Mouse (Mus musculus) c-Kit-negative CD71-positive TER-119-positive erythroid progenitor cells, embryonic 14.5 days (primary cell): ENCODE data around the gene Ugt1a1.
"Not testable (repeated sequence)": the region's sequence is repeated elsewhere in the genome, so short reads cannot be mapped to it uniquely, and the experiment has no call there.

Experiments used
- DNase-seq: peaks from one replicate; pipeline ENCODE4 v3.0.0-alpha.2; 2013; ENCODE audit warnings: low read depth, low spot score

Gene Ugt1a1

DNA sequence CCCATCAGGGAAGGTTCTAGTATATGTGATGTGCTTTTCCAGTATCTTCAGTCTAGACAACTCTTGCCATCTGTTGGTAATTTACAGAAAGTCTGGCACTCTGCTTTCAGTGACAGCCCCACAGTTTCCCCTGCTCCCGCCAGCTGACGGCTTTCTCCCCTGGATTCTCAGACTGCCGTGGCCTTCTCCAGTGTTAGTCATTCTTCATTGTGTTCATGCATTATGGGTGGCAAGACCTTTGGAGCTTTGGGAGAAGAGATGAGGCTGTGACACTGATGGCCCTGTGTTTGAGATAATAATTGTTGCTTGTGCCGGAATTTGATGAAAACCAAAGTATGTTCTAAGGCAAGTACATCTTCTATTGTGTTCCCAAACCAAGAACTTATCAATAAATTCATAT lies 6.8 kb downstream of the Ugt1a1 start:
- no peak for DNase-seq

DNA sequence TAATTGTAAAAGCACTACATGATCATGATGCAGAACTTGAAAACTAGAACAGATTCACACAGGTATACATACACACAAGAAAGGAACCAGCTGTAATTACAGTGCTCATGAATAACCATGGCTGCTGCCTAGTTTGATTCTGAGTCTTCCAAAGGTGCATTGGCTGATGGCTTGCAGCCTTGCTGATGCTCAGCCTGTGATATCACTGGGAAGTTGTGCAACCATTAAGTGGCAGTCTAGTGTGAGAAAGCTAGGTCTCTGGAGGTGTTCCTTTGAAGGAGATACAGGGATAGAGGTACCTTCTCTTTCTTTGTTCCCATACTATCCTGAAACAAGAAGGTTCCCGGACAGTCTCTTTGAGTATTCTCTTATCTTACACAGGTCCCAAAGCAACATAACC lies 7.3 kb downstream of the Ugt1a1 start:
- no peak for DNase-seq

DNA sequence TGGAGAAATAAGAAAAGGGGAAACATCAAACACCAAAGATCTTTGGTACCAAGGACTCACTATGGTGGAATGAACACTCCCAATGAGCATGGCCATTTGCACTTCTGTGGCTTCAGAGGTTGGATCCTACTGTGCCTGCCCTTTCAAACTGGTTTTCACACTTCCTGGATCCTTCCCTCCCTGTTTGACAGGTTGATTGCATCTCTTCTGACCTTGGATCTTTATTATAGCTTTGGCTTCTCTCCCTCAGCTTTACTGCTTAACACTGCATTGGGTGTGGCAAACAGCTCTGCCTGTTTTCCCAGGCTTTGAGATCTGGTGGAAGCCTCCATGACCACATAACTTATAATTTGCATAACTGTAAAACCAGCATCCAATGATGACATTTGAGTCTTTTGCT lies 8.6 kb downstream of the Ugt1a1 start:
- DNase-seq: no peak

DNA sequence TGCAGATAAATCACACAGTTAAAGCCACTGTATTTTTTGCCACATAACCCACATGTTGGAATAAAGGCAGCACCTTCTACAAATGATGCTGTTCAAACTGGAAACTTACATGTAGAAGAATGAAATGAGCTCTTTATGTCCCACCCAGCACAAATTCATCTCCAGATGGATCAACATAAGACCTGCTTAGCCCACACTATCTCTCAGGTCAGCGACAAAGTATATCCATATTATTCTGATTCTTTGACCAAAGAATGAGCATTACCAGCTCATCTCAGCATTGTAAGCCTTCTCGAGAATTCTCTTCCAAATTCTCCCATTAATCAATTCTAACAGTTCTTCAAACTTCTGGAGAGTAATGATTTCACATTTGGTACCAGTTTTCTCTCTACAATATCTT lies 10.5 kb downstream of the Ugt1a1 start:
- no peak for DNase-seq

DNA sequence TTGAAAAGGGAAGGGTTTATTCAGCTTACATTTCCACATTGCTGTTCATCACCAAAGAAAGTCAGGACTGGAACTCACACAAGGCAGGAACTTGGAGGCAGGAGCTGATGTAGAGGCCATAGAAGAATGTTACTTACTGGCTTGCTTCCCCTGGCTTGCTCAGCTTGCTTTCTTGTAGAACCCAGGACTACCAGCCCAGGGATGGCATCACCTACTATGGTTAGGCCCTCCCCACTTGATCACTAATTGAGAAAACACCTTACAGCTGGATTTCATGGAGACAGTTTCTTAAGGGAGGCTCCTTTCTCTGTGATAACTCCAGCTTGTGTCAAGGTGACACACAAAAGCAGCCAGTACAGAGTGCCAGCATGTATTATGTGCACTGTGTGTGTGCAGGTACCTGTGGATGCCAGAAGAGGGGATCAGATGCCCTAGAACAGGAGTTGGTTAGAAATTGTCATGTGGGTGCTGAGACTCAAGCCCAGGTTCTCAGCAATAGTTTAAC lies 11.3 kb downstream of the Ugt1a1 start:
- DNase-seq: not testable (repeated sequence)

DNA sequence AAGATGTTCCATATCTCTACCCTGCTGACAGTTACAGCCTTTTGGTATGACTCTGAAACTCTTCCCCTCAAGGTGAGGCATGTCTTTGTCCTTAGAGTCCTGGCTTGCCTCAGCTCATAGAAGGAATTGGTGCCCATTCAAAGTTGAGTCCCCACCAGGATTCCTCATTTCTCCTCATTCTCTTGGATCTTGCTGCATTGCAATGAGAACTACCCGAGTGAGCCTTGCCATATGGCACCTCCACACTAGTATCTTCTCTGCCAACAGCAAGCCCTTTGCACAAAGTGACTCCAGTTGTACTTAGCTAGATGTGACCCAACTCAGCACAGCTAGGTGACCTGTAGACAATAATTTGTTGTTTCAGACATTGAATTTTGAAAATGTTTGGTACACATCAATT lies 11.8 kb downstream of the Ugt1a1 start:
- DNase-seq: no peak

DNA sequence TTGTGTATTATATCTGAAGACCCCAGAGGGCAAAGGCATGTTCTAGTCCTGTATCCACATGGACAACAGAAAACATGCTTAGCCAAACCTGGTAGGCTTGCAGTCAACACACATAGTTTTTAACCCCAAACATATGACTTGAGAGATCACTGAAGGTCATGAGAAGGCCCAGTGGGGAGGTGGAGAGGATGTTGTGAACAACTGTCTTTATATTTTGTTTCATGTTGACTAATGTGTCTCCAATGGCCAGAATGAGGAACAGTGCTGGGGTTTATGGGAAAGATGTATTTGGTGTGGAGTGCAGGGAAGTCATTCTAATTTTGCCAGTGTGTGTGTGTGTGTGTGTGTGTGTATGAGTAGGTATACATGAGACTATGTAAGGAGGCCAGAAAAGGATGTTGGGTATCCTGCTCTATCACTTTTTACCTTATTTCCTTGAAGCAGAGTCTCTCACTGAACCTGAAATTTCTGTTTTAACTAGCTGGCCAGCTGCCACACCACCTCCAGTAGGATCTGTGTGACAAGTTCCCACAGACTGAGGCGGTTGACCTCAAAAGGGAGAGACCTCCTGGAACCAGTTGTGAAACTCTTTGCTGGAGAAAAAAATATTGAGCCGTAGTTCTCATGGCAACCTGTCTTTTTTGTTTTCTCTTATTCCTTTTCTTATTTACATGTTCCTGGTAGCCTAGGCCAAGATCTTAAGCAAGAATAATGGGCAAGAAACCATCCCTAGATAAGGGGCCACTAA lies 12.4 kb downstream of the Ugt1a1 start:
- DNase-seq: no peak

DNA sequence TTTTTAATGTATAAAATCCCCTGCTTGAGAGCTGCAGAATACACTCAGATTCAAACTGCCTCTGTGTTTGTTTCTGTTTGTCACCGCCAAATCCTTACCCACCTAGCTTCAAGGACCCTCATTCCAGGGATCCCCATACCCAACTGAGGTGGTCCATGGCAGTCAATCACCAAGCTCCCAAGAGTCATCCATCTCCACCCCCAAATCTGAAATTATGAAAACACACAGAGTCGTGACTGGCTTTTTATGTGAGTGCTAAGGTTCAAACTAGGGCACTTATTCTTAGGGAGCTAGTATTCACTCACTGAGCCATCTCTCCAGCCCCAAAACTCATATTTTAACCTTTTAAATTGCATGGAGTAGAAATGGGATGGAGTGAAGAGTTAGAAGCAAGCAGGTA lies 13.5 kb downstream of the Ugt1a1 start:
- not testable (repeated sequence) for DNase-seq

DNA sequence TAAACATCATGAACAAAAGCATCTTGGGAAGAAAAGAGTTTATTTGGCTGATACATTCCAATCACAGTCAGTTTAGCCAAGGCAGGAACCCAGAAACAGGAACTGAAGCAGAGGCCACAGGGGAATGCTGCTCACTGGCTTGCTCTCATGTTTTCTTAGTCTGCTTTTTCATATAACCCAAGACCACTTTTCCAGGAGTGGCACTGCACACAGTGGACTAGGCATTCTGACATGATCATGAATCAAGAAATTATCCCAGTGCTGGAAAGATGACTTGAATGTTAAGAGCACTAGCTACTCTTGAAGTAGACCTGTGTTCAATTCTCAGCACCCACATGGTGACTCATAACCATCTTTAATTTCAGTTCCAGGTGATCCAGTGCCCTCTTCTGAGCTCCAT lies 14.0 kb downstream of the Ugt1a1 start:
- no peak for DNase-seq

DNA sequence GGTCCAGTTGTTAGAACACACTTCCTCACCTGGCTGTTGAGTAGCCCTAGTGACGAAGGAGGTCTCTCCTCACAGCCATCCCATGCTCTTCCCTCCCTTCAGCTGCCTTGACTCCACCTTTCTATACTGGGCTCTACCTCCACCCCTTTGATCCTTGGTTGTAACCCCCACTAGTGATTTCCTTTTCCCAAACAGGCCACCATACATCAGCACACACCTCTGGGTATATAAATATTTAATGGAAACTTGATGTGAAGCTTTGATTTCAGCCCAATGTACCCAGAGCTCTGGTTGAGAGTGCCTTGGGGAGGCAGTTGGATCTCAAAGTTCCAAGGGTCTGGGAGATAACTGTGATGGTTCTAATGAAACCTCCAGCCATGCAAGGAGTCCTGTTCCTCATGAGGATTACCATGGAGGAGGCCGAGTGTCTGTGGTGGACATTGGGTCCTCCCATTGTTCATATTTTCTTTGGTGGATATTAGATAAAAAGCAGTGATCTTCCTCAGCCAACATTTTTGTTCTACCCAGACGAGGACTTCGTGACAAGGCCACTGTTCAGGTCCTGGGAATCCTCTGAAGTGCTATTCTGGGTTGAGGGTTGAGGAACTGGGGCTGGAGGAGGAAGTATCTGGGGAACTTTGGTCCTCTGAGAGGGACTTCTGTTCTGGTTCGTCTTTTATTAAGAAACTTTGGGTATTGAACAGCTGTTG lies 15.1 kb downstream of the Ugt1a1 start, which contains the start of gene Mroh2a:
Mroh2a (plus strand) TSS at position 317 of the 710 bp plus-strand sequence.
- no peak for DNase-seq

DNA sequence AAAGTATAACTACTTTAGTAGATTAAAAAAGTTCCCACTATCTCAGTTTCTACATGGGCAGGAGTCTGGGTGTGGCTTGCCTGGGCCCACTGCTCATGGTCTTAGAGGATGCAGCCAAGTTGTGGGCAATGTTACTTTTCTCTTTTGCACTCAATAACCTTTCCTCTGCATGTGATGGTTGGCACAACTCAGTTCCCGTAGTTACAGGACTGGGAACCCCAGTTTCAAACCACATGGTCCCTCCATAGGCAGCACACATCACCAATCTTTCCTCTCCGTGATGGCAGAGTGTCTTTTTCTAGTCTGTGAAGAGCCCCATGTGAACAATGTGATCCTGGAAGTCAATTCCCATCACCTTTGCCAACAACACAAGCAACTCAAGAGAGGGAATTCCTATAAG lies 15.7 kb downstream of the Ugt1a1 start:
- DNase-seq: no peak

DNA sequence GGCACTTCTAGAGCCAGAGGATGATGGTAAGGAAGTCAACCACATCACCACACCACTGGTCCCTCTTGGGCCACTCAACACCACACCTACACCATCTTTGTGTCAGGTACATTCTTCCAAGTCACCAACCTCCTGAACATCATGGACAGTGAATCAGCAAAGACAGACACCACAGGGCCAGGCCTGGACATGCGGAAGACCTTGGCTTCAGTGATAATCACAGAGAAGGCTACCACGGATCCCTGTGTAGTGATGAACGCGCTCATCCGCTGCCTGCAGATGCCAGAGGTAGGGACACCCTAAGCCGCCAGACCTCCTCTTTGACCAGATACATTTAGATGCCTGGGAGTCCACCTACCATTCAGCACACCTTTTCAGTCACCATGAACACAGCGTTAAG lies 16.4 kb downstream of the Ugt1a1 start:
- no peak for DNase-seq

DNA sequence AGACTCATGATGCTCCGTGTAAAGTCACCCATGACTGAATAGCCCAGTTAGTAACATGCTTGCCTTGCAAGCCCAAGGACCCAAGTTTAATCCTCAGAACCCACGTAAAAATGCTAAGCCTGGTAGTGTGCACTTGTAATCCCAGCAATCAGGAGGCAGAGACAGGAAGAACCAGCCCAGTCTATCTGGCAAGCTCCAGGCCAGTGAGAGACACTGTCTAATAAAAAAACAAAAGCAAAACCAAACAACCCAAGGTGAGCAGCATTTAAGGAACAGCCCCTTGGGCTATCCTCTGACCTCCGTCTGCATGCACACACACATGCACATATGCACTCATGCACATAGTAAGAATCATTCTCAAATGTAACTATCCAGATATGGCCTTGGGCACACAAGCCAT lies 17.8 kb downstream of the Ugt1a1 start:
- DNase-seq: no peak

DNA sequence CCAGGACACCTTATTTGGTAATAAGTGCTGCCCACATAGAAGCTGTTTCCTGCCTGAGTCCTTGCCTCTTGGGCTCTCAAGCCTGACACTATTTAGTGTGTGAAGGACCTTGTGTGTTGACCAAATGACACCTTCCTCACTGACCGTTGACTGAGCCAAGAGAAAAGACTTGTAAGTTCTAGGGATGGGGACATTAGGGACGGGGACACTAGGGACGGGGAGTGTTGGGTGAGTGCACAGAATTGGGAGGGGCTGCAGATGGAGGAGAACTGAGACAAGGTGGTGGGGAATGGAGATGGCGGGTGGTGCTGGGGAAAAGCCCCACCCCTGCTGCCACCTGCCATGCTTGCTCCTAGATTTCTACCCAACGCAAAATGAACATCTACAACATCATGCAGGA lies 18.2 kb downstream of the Ugt1a1 start:
- DNase-seq: no peak

DNA sequence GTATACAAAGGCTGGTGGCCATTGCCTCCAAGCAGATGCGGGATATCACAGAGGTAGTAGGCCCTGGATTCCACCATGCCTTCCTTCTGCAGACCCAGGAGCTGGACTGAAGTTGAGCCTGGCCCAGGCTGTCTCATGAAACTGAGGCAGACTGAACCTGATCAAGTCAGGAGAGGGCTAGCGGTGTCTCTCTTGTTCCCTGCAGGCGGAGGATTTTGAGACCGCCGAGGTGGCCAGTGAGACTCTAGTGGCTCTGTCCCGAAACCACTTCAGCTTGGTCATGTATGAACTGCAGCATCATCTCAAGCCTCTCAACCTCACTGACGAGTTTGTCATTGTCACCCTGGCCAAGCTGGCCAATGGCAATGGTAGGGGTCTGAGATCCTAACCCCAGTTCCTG lies 18.7 kb downstream of the Ugt1a1 start:
- DNase-seq: no peak

DNA sequence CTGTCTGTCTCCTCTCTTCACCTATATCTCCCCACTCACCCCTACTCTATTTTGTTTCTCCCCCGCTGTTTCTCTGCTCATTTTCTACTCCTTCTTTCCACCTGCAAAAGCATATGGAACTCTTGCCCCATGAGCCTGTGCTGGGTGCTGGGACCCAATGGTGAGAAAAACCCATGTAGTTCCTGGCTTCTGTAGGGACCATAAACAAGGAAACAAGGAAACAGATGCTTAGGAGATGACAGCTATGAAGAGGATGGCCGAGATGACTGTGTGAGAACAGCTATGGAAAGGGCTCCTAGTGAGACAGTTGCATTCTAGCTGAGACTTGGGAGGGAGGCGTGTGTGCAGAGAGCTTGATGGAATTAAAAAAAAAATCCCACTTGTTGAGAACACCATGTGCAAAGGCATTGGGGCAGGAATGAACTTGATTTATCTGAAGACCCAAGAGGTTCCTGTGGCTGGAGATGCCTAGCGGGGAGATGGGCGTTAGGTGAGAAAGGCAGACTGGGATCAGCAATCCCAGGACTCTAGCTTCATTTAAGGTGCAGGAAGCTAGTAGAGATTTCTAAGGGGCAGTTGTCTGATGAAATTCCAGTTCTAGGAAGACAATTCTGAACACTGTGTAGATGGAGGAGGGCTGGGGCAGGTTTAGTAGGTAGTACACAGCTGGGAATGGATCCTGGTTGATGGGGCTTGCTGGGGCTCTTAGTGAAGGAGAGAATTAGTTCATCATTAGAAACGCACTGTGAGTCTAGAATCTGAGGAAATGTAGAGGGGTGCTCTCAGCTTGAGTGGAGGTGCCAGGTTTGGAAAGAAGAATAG lies 19.4 kb downstream of the Ugt1a1 start:
- no peak for DNase-seq

DNA sequence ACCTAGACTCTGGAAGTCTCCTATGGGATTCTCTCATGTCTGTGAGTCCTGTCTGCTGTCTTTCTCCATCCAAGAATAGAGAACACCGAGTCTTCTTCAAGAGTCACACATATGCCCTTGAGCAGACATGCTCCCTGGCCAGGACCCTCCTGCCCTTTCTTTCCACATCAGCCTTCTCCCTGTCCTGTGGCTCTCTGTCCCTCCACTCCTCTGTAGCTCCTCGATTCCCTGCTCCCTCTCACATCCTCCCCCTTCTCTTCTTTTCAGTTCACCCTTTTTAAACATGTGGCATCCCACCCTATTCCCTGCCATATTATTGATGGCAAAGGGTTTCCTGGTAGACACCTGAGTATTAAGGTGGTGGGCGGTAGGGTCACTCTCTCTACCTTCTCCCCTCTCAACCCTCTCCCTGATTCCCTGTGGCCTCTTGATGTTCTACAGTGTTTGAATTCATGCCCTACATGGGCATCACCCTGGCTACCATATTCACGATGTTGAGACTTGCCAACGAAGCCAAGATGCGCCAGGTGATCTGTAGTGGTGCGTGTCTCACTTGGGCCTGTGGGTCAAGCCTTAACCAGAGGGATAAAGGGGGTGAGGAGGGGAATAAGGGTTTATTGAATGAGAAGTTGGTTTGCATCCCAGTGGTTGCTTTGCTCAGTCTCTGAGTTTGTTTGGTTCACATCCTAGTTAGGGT lies 20.2 kb downstream of the Ugt1a1 start:
- no peak for DNase-seq

DNA sequence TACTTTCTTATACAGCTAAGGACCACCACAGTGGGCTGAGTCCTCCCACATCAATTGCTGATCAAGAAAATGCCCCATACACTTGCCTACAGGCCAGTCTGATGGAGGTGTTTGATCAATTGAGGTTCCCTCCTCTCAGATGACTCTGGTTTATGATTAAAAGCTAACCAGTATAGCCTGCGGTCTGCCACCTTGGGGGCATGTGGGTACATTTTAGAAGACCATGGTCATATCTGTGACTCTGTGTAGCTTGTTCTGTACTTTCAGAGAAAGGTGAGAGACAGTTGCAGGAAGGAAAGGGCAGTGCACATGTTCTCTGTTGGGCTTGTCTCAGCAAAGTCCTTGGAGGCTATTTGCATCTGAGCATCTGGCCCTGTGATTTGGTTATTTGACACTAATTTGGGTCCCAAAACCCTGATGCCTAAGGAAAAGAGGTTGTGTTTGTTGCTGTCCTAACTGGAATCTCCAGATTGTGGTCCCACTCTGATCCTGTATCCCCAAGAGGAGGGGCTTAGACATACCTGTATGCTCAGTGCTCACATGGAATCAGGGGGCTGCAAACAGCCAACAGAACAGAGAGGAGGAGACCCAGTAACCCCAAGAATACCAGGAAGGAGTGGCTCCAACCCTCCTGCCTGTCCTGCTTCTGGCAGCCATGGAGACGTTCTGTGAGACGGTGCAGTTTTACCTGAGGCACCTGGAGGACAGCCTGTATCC lies 21.1 kb downstream of the Ugt1a1 start:
- no peak for DNase-seq

DNA sequence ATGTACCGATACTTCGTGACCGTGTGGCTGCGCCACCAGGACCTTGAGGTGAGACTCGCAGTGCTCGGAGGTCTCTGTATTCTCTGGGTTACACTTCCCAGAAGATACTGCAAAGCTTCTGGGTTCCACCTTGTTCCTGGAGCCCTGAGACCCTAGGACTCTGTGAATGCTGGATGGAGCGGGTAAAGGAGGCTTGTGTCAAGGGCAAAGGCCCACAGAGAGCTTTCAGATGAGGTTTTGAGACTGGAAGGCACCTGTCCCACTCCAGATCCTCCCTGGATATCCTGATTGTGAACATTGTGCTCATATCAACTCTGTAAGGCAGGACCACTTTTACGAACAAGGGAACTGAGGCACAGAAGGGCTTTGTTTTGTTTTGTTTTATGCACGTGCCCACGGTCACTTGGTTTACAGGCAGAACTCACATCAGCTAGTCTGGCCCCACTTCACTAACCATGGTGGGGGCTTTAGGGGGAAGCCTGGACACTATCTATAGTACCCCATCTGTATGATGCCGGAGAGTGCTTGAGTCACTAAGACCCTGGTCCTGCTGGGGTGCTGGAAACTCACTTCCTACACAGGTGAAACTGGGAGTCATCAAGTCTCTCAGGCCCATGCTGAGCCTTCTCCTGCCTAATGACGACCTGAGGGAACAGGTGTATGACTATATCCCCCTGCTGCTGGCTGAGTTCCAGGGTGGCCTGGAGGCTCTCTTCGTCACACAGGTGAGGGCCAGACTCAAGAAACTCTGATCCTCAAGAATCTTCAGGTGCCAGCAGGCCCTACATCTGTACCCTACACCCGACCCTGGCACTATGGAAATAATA lies 21.9 kb downstream of the Ugt1a1 start:
- no peak for DNase-seq

DNA sequence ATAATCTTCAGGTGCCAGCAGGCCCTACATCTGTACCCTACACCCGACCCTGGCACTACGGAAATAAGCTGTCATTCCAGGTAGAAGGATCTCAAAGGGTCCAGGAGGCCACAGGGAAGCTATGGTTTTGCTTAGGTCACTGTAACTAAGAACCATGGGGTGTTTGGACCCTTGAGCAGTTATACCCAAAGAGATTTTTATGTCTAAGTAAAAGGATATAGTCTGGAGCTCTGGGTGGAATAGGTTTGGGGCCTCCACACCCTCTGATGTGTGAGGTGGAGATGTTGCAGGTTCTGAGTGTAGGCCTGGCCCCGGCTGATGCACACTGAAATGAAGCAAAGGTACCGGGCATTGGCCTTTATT lies 22.5 kb downstream of the Ugt1a1 start:
- DNase-seq: no peak
